Mouse (Mus musculus): ENCODE measurements around the gene Rnf40.

DNA sequence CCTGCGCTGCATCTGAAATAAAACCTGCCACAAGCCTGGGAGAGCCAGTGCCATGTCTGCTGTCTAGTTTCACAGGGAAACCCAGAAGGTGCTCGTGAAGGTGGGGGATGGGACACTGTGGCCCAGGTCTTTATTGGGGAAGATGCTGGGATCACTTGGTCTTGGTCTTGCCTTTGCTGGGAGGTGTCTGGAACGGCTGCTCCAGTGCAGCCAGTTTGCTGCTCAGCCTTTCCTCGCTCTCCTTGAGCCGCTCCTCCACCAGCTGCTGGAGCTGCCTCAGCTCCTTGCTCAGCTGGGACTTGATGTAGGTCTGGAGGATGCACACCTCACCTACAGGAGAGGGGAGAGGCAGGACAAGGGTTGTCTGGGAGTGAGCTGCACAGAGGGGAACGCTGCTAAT lies 5.3 kb upstream of the Rnf40 start:
- TF ChIP-seq CTCF (IDR thresholded peaks at IDR 0.05; ENCODE audit: control insufficient read depth, insufficient read depth, low read length) (no peak), POLR2A (IDR thresholded peaks at IDR 0.05; ENCODE audit: borderline replicate concordance, control insufficient read depth, low read depth, low read length) (no peak)
